Mouse (Mus musculus) stomach, embryonic 16.5 days (tissue): ENCODE measurements at regions not wholly inside any gene's neighbourhood (a gene's known extent, or its start where the extent isn't known, plus 50 kb on each side); places are given as distances from the start of the nearest gene placed in this dataset.

Experiments
- ATAC-seq: fragments of 200-750 bp; cut with Nextera tagmentation; 2 replicates; pipeline ENCODE4 v1.8.0; 2017; ENCODE audit warnings: moderate number of reproducible peaks, moderate TSS enrichment; ENCODE audit not compliant: insufficient read depth, low FRiP score
- H3K27ac ChIP-seq: fragments of 300-500 bp; sonication (generic); 2 replicates; pipeline ENCODE4 v1.5.1; 2014; ENCODE audit warnings: low read length
- H3K27me3 ChIP-seq: fragments of 300-500 bp; sonication (generic); 2 replicates; pipeline ENCODE4 v1.6.1; 2014; ENCODE audit warnings: low read length, control low read depth, mixed read lengths; ENCODE audit not compliant: control insufficient read depth, insufficient read depth
- H3K36me3 ChIP-seq: fragments of 300-500 bp; sonication (generic); 2 replicates; pipeline ENCODE4 v1.6.1; 2014; ENCODE audit warnings: low read length; ENCODE audit not compliant: control insufficient read depth, insufficient read depth
- H3K4me1 ChIP-seq: fragments of 300-500 bp; sonication (generic); 2 replicates; pipeline ENCODE4 v1.6.1; 2014; ENCODE audit warnings: low read length, control low read depth, mixed read lengths; ENCODE audit not compliant: control insufficient read depth, insufficient read depth
- H3K4me2 ChIP-seq: fragments of 300-500 bp; sonication (generic); 2 replicates; pipeline ENCODE4 v1.6.1; 2014; ENCODE audit warnings: low read depth, low read length, mixed read lengths
- H3K4me3 ChIP-seq: fragments of 300-500 bp; sonication (generic); replicated peaks from 2 replicates; pipeline ENCODE4 v1.5.1; 2014; ENCODE audit warnings: mild to moderate bottlenecking, low read length
- H3K9ac ChIP-seq: fragments of 300-500 bp; sonication (generic); 2 replicates; pipeline ENCODE4 v1.6.1; 2014; ENCODE audit warnings: low read length
- H3K9me3 ChIP-seq: fragments of 300-500 bp; sonication (generic); replicated peaks from 2 replicates; pipeline ENCODE4 v1.6.1; 2016; ENCODE audit warnings: low read length, control low read depth; ENCODE audit not compliant: control insufficient read depth
- WGBS: fragments of 180-500 bp; shearing (Covaris S2); extraction: QIAGEN DNeasy Blood & Tissue Kit; methylation state at CpG from one replicate; pipeline ENCODE4 v1.1.7; 2014; 5-methylcytosine and 5-hydroxymethylcytosine counted together

- 23% methylated on average over 3 of the region's 3 CpGs for WGBS
- Histone ChIP-seq H3K4me3 (no peak overlapping the region), H3K9ac (no peak overlapping the region), H3K4me2 (no peak overlapping the region), H3K27me3 (no peaks in the 10 kb centered on the region), H3K4me1 (no peaks in the 10 kb centered on the region), H3K36me3 (no peaks in the 10 kb centered on the region), H3K9me3 (no peaks in the 10 kb centered on the region), H3K27ac (no peak overlapping the region)
- ATAC-seq: no peak
Measured at GRCm38 (mm10) chr2:63920997-63921396, 176.8 kb downstream of the Fign start.

GRCm38 (mm10) chr2:63920019-63920418 lies 177.8 kb downstream of the Fign start:
- Histone ChIP-seq H3K4me1 (no peaks in the 10 kb centered on the region), H3K27ac (no peak overlapping the region), H3K4me2 (no peak overlapping the region), H3K9me3 (no peaks in the 10 kb centered on the region), H3K4me3 (no peak overlapping the region), H3K36me3 (no peaks in the 10 kb centered on the region), H3K9ac (no peak overlapping the region), H3K27me3 (no peaks in the 10 kb centered on the region)
- WGBS: 87% methylated on average over 4 of the region's 4 CpGs
- no peak for ATAC-seq

GRCm38 (mm10) chr2:63900644-63901043 lies 197.2 kb downstream of the Fign start:
- no peaks in the 10 kb centered on the region for H3K9me3 ChIP-seq
- ATAC-seq: no peak

GRCm38 (mm10) chr2:63878477-63878876 lies 219.4 kb downstream of the Fign start:
- ATAC-seq: no peak
- no peaks in the 10 kb centered on the region for H3K9me3 ChIP-seq
- no peak overlapping the region for H3K4me3 ChIP-seq
- H3K27ac ChIP-seq: no peak overlapping the region
- no peaks in the 10 kb centered on the region for H3K4me1 ChIP-seq
- H3K4me2 ChIP-seq: no peak overlapping the region
- H3K36me3 ChIP-seq: no peaks in the 10 kb centered on the region
- WGBS: 62% methylated on average over 6 of the region's 6 CpGs
- H3K27me3 ChIP-seq: no peaks in the 10 kb centered on the region
- no peak overlapping the region for H3K9ac ChIP-seq

More at GRCm38 (mm10) chr2:63900644-63901043, 197.2 kb downstream of the Fign start:
- H3K4me2 ChIP-seq: no peak overlapping the region
- no peak overlapping the region for H3K4me3 ChIP-seq
- no peaks in the 10 kb centered on the region for H3K27me3 ChIP-seq
- no peaks in the 10 kb centered on the region for H3K36me3 ChIP-seq
- H3K27ac ChIP-seq: no peak overlapping the region
- H3K9ac ChIP-seq: no peak overlapping the region
- H3K4me1 ChIP-seq: no peaks in the 10 kb centered on the region

- Histone ChIP-seq H3K27ac (no peak overlapping the region), H3K27me3 (no peaks in the 10 kb centered on the region), H3K4me3 (no peak overlapping the region), H3K4me2 (no peak overlapping the region), H3K9me3 (no peaks in the 10 kb centered on the region), H3K36me3 (no peaks in the 10 kb centered on the region), H3K4me1 (no peaks in the 10 kb centered on the region), H3K9ac (no peak overlapping the region)
- ATAC-seq: no peak
Measured at GRCm38 (mm10) chr2:63877387-63877786, 220.5 kb downstream of the Fign start.

GRCm38 (mm10) chr2:63876375-63876774 lies 221.5 kb downstream of the Fign start:
- Histone ChIP-seq H3K9ac (no peak overlapping the region), H3K4me2 (no peak overlapping the region), H3K9me3 (no peaks in the 10 kb centered on the region), H3K4me1 (no peaks in the 10 kb centered on the region), H3K27me3 (no peaks in the 10 kb centered on the region), H3K36me3 (no peaks in the 10 kb centered on the region), H3K27ac (no peak overlapping the region), H3K4me3 (no peak overlapping the region)
- 10% methylated on average over 3 of the region's 3 CpGs for WGBS
- ATAC-seq: no peak

- Histone ChIP-seq H3K9me3 (no peaks in the 10 kb centered on the region), H3K4me3 (no peak overlapping the region), H3K9ac (no peak overlapping the region), H3K4me2 (no peak overlapping the region), H3K27ac (no peak overlapping the region), H3K36me3 (no peaks in the 10 kb centered on the region), H3K27me3 (no peaks in the 10 kb centered on the region), H3K4me1 (no peaks in the 10 kb centered on the region)
- no peak for ATAC-seq
- WGBS: 44% methylated on average over 4 of the region's 4 CpGs
Measured at GRCm38 (mm10) chr2:63875101-63875500, 222.7 kb downstream of the Fign start.

- no peaks in the 10 kb centered on the region for H3K4me1 ChIP-seq
- no peaks in the 10 kb centered on the region for H3K9me3 ChIP-seq
- no peak overlapping the region for H3K4me3 ChIP-seq
- H3K4me2 ChIP-seq: no peak overlapping the region
- no peak for ATAC-seq
- H3K9ac ChIP-seq: no peak overlapping the region
- no peaks in the 10 kb centered on the region; the same call in 1 of the 2 replicates for H3K27me3 ChIP-seq
- no peak overlapping the region for H3K27ac ChIP-seq
- H3K36me3 ChIP-seq: no peaks in the 10 kb centered on the region
- 62% methylated on average over 8 of the region's 8 CpGs for WGBS
Measured at GRCm38 (mm10) chr2:63866524-63866923, 231.3 kb downstream of the Fign start.

- Histone ChIP-seq H3K27me3 (no peaks in the 10 kb centered on the region), H3K4me2 (no peak overlapping the region), H3K4me1 (no peaks in the 10 kb centered on the region), H3K36me3 (no peaks in the 10 kb centered on the region), H3K9ac (no peak overlapping the region), H3K9me3 (no peaks in the 10 kb centered on the region), H3K27ac (no peak overlapping the region), H3K4me3 (no peak overlapping the region)
- no peak for ATAC-seq
- WGBS: 79% methylated on average over 3 of the region's 3 CpGs
Measured at GRCm38 (mm10) chr2:63861821-63862220, 236.0 kb downstream of the Fign start.

- WGBS: 49% methylated on average over 11 of the region's 11 CpGs
- ATAC-seq: no peak
- Histone ChIP-seq H3K27ac (no peak overlapping the region), H3K4me3 (no peak overlapping the region), H3K27me3 (no peaks in the 10 kb centered on the region), H3K9me3 (no peaks in the 10 kb centered on the region), H3K4me1 (no peaks in the 10 kb centered on the region), H3K36me3 (no peaks in the 10 kb centered on the region), H3K9ac (no peak overlapping the region), H3K4me2 (no peak overlapping the region)
Measured at GRCm38 (mm10) chr2:63856462-63857054, 241.3 kb downstream of the Fign start.
